Mouse (Mus musculus) CH12.LX (cell line): Measurements from ENCODE around the gene Zfp384. TPM values are rescaled to one million over a fixed set of nuclear protein-coding genes. Genes with fewer than 3 reads are reported as not detected.
"Not testable (repeated sequence)": the region's sequence is repeated elsewhere in the genome, so short reads cannot be mapped to it uniquely, and the experiment has no call there.

Source experiments
- DNase-seq: peaks from one replicate; pipeline ENCODE4 v3.0.0-alpha.2; 2013; ENCODE audit errors: extremely low read depth
- H3K27ac ChIP-seq: 2 replicates; pipeline ENCODE4 v1.5.1; 2012; ENCODE audit warnings: low read depth, mild to moderate bottlenecking, control low read depth, moderate library complexity; ENCODE audit not compliant: insufficient read depth
- H3K27me3 ChIP-seq: replicated peaks from 2 replicates; pipeline ENCODE3; 2012; ENCODE audit warnings: inconsistent platforms
- H3K36me3 ChIP-seq, 2 experiments: replicated peaks in 1 of 2; 2 replicates each; pipeline versions ENCODE3 to v1.6.1; 2012; ENCODE audit warnings: inconsistent platforms in 1 of 2, low read length in 1 of 2, mild to moderate bottlenecking in 1 of 2, mixed read lengths in 1 of 2, moderate library complexity in 1 of 2; ENCODE audit not compliant: control insufficient read depth in 1 of 2, insufficient read depth in 1 of 2
- H3K4me1 ChIP-seq, 2 experiments: 2 replicates each; pipeline ENCODE4 v1.6.1; 2012; ENCODE audit warnings: inconsistent platforms in 1 of 2, moderate library complexity in 1 of 2; ENCODE audit not compliant: insufficient read depth in 2 of 2, control insufficient read depth in 1 of 2
- H3K4me2 ChIP-seq: 2 replicates; pipeline ENCODE4 v1.6.1; 2012; ENCODE audit warnings: low read depth, mild to moderate bottlenecking, control low read depth; ENCODE audit not compliant: poor library complexity, insufficient read depth, severe bottlenecking
- H3K4me3 ChIP-seq, 3 experiments: fragments of 150-350 bp in 1 of 3; sonication (generic) in 1 of 3; replicated peaks in 1 of 3; 2 replicates each; pipeline versions ENCODE3 to v1.5.1; 2011 to 2012; ENCODE audit warnings: low read depth in 2 of 3, low read length in 2 of 3, mild to moderate bottlenecking in 2 of 3, moderate library complexity in 2 of 3, control low read depth in 1 of 3, improper control_type of control experiment in 1 of 3, inconsistent platforms in 1 of 3, mixed read lengths in 1 of 3; ENCODE audit not compliant: poor library complexity in 1 of 3
- H3K79me2 ChIP-seq: replicated peaks from 2 replicates; pipeline ENCODE4 v1.6.1; 2012; ENCODE audit warnings: mild to moderate bottlenecking, moderate library complexity; ENCODE audit not compliant: control insufficient read depth, poor library complexity, insufficient read depth, severe bottlenecking; ENCODE audit errors: extremely low read depth
- H3K9ac ChIP-seq: 2 replicates; pipeline ENCODE4 v1.6.1; 2012; ENCODE audit warnings: low read depth, mild to moderate bottlenecking, control low read depth, moderate library complexity; ENCODE audit not compliant: insufficient read depth
- H3K9me3 ChIP-seq: replicated peaks from 2 replicates; pipeline ENCODE3; 2012; ENCODE audit warnings: low read length, inconsistent platforms, mixed read lengths
- BHLHE40 ChIP-seq: IDR thresholded peaks from 2 replicates; pipeline ENCODE4 v1.6.1; 2011; ENCODE audit warnings: mild to moderate bottlenecking, low read depth, low read length, improper control_type of control experiment
- CTCF ChIP-seq, 2 experiments: IDR thresholded peaks in 1 of 2; conservative IDR thresholded peaks in 1 of 2; 2 replicates each; pipeline ENCODE4 v1.5.1; 2011 to 2012; ENCODE audit warnings: low read depth in 2 of 2, low read length in 2 of 2, improper control_type of control experiment in 1 of 2, inconsistent platforms in 1 of 2, mild to moderate bottlenecking in 1 of 2, moderate library complexity in 1 of 2
- EP300 ChIP-seq: IDR thresholded peaks from 2 replicates; pipeline ENCODE4 v1.6.1; 2011; ENCODE audit warnings: low read length, improper control_type of control experiment
- MAX ChIP-seq: IDR thresholded peaks from 2 replicates; pipeline ENCODE4 v1.6.1; 2011; ENCODE audit warnings: low read length, improper control_type of control experiment
- MYC ChIP-seq: IDR thresholded peaks from 2 replicates; pipeline ENCODE4 v1.6.1; 2011; ENCODE audit warnings: low read depth, mild to moderate bottlenecking, improper control_type of control experiment, low read length
- NELFE ChIP-seq: IDR thresholded peaks from 2 replicates; pipeline ENCODE4 v1.6.1; 2011; ENCODE audit warnings: low read depth, low read length, improper control_type of control experiment
- PAX5 ChIP-seq: IDR thresholded peaks from 2 replicates; pipeline ENCODE4 v1.6.1; 2012; ENCODE audit warnings: low read length, inconsistent platforms, mixed read lengths
- ZNF384 ChIP-seq: IDR thresholded peaks from 2 replicates; pipeline ENCODE4 v1.6.1; 2012; ENCODE audit warnings: low read depth, low read length, improper control_type of control experiment, inconsistent platforms
- dilution Hi-C: fragments of 300-500 bp; cut with MboI; formaldehyde crosslinking; loops from 2 replicates; pipeline ENCODE4 v1.14.3; 2020; ENCODE audit warnings: low sequenced_read_pairs; ENCODE audit not compliant: extremely low pct_unique_long_range_greater_than_20kb, extremely low pct_ligation_motif_present
- in situ Hi-C: fragments of 300-500 bp; cut with MboI; formaldehyde crosslinking; loops from 3 replicates; pipeline ENCODE4 v1.14.3; 2019; ENCODE audit warnings: low sequenced_read_pairs, low pct_ligation_motif_present, low pct_unique_long_range_greater_than_20kb, mixed read lengths
- polyA plus RNA-seq: library from polyadenylated mRNA; unstranded; fragments of >175 nt; gene quantifications from 2 replicates; pipeline ENCODE4 v1.2.1, GENCODE M21; 2012; ENCODE audit warnings: low read depth; ENCODE audit not compliant: insufficient read length
- total RNA-seq, 2 experiments: library from RNA; depleted of rRNA; stranded (reverse); fragments of 300-350 nt in 1 of 2; fragments of >200 nt in 1 of 2; gene quantifications; 2 replicates each; pipeline ENCODE4 v1.2.3; 2012 to 2014

Gene Zfp384
- total and polyA plus RNA-seq, 3 experiments, result 14.0 to 34.4 (median 17.0) TPM

DNA sequence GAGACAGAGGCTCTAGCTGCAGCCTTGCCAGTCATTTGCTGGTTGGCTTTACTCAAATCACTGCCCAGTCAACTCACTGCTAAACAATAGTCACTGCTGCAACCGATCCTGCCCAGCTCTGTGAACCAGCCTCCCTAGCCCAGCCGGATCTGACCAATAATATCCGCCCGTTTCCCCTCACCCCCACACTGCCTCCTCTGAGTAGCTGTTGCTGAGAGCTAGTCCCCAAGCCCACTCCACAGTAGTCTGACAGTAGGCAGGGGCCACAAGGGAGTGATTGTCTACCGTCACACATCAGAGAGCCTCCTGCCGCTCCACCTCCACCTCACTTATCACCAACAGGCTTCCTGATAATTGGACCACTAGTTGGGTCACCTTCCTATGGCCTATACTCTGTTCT lies 52.5 kb downstream of the Zfp384 start:
- Histone ChIP-seq H3K4me2 (no peak overlapping the region), H3K27me3 (no peaks in the 10 kb centered on the region), H3K9ac (no peak overlapping the region), H3K27ac (no peak overlapping the region), H3K79me2 (no peaks in the 10 kb centered on the region), H3K36me3 (peaks cover 0 to 7% of the 10 kb centered on the region in 2 experiments), H3K9me3 (no peaks in the 10 kb centered on the region)
- in situ Hi-C loops, result no loop called here
- TF ChIP-seq NELFE, result no peak
- TF ChIP-seq, all 38 proteins: peak for 0
- Histone ChIP-seq H3K4me3 (no peak overlapping the region), H3K4me1 (peaks cover 0 to 4% of the 10 kb centered on the region in 2 experiments; a peak in 1 of 4 replicates)
- no peak for DNase-seq
- dilution Hi-C loops, result no loop called here

- TF ChIP-seq EP300 (no peak), PAX5 (no peak)
- dilution Hi-C loops (no loop called here), in situ Hi-C loops (no loop called here)
- Histone ChIP-seq H3K27me3 (no peaks in the 10 kb centered on the region), H3K4me2 (no peak overlapping the region), H3K36me3 (peaks cover 0 to 3% of the 10 kb centered on the region in 2 experiments), H3K27ac (no peak overlapping the region), H3K9me3 (no peaks in the 10 kb centered on the region), H3K4me1 (peaks cover 4 to 9% of the 10 kb centered on the region in 2 experiments; a peak in 3 of 4 replicates), H3K79me2 (no peaks in the 10 kb centered on the region), H3K4me3 (no peak overlapping the region), H3K9ac (no peak overlapping the region)
- DNase-seq, result no peak
These were observed 53.6 kb downstream of the Zfp384 start for GRCm38 (mm10) chr6:125062511-125062910.

GRCm38 (mm10) chr6:125063906-125064305 lies 55.0 kb downstream of the Zfp384 start:
- TF ChIP-seq MAX, result no peak
- no peak for TF ChIP-seq PAX5
- TF ChIP-seq BHLHE40, result no peak
- no peak for TF ChIP-seq MYC
- Histone ChIP-seq H3K27ac (no peak overlapping the region), H3K79me2 (no peaks in the 10 kb centered on the region), H3K27me3 (no peaks in the 10 kb centered on the region), H3K9ac (no peak overlapping the region), H3K4me1 (peaks cover 4 to 14% of the 10 kb centered on the region in 2 experiments; a peak in 3 of 4 replicates), H3K4me2 (no peak overlapping the region), H3K4me3 (no peak overlapping the region), H3K36me3 (no peaks in the 10 kb centered on the region), H3K9me3 (no peaks in the 10 kb centered on the region)
- no peak for DNase-seq
- in situ Hi-C loops, result no loop called here
- dilution Hi-C loops, result no loop called here

- H3K79me2 ChIP-seq, H3K9me3 ChIP-seq, H3K27me3 ChIP-seq, H3K36me3 ChIP-seq, H3K27ac ChIP-seq, H3K4me2 ChIP-seq, H3K4me3 ChIP-seq, H3K9ac ChIP-seq, in situ Hi-C loops, dilution Hi-C loops, DNase-seq: not testable (repeated sequence)
- H3K4me1 ChIP-seq, result peaks cover 4 to 19% of the 10 kb centered on the region in 2 experiments; a peak in 3 of 4 replicates
- peak; percentile 51 for TF ChIP-seq ZNF384
- TF ChIP-seq CTCF (conservative IDR thresholded peaks at IDR 0.05 in 1 of 2, IDR thresholded peaks at IDR 0.05 in 1 of 2; ENCODE audit: low read depth in 2 of 2, low read length in 2 of 2), result peak in 1 of 2 experiments; percentile 6; a peak in 1 of 4 replicates
These were observed 56.3 kb downstream of the Zfp384 start for GRCm38 (mm10) chr6:125065223-125065622.
